Mouse (Mus musculus): ENCODE measurements around the gene Prg2. TPM values are rescaled to one million over a fixed set of nuclear protein-coding genes. Genes with fewer than 3 reads are reported as not detected.

The Prg2 gene
- polyA plus RNA-seq, 1 experiment from 2014 or later = 0.60 TPM

DNA sequence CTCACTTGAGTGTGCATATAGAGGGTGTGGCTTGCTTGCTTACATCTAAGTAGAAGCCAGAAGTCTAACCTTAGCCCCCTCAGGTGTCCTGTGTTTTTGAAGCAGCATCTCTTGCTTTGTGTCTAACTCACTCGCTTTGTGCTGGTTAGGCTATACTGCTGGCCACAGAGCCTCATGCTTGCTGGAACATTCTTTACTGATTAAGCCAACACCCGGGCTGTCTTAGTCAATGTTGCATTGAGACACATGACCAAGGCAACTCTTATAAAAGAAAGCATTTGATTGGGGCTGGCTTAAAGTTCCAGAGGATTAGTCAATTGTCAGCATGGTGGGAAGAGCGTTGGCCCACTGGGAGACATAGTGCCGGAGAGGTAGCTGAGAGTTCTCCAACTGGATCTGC, 38.5 kb upstream of the Prg2 start:
- no peaks in the 10 kb centered on the region for H3K27me3 ChIP-seq
- H3K27ac ChIP-seq = no peak overlapping the region
- H3K9me3 ChIP-seq = 0 out of 2 replicates have a peak, but pooled peaks cover 3% of the 10 kb centered on the region
- H3K4me3 ChIP-seq = no peak overlapping the region
- peaks cover 17% of the 10 kb centered on the region for H3K36me3 ChIP-seq
- H3K9ac ChIP-seq = no peak overlapping the region
- WGBS = 89% methylated on average over 4 of the region's 4 CpGs
- H3K4me1 ChIP-seq = peaks cover 11% of the 10 kb centered on the region
- no peak overlapping the region for H3K4me2 ChIP-seq (replicated peaks)
- ATAC-seq (ENCODE audit: insufficient number of reproducible peaks, insufficient read depth, low FRiP score, low TSS enrichment) = no peak

DNA sequence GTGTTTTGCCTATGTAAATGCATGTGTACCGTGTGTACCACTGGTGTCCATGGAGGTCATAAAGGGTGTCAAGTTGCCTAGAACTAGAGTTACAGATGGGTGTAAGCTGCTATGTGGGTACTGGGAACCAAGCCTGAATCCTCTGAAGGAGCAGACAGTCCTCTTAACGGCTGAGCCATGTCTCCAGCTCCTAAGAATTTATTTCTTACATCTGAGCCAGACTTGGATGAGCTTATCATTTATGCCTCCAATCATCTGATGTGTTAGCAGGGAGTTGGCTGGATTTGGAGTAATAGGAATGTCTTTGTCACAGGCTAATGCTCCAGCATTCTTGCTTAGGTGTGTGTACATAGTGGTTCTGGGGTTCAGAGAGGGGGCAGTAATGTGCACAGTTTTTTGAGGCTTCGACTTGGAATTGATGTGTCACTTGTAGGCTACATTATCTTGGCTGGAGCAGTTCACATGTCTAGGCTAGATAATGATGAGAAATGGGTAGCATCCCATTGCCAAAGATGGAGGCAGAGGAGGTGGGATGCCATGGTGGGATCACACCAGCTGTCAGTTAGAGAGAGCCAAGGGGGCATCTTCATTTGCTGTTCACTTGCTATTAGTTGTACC, 33.0 kb upstream of the Prg2 start:
- WGBS = 93% methylated on average over 3 of the region's 3 CpGs
- Histone ChIP-seq H3K9ac (no peak overlapping the region), H3K4me3 (no peak overlapping the region), H3K27me3 (no peaks in the 10 kb centered on the region), H3K4me2 (replicated peaks) (no peak overlapping the region), H3K4me1 (no peaks in the 10 kb centered on the region), H3K9me3 (no peaks in the 10 kb centered on the region), H3K36me3 (peaks cover 60% of the 10 kb centered on the region), H3K27ac (no peak overlapping the region)
- no peak for ATAC-seq (ENCODE audit: insufficient number of reproducible peaks, insufficient read depth, low FRiP score, low TSS enrichment)

DNA sequence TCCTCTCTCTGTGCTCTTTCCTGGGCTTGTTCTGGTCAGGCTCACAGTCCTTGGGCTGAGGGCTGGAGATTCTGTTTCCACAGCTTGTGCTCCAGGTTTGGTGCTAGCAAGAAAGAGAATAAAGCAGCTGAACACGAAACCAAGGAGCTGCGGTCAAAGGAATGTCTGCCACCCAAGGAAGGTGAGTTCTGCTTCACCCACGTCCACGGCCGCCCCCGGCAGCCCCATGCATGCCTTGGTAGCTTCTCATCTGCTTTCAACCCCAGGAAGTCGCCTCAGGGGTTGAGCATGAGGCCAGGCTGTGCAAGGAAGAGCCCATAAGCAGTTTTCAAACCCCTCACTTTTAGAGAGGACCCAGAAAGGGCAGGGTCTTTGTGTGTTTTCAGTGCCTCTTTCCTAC, 32.0 kb upstream of the Prg2 start:
- Histone ChIP-seq H3K9me3 (no peaks in the 10 kb centered on the region), H3K4me1 (no peaks in the 10 kb centered on the region), H3K27ac (no peak overlapping the region), H3K27me3 (no peaks in the 10 kb centered on the region), H3K9ac (no peak overlapping the region), H3K36me3 (peaks cover 62% of the 10 kb centered on the region), H3K4me3 (no peak overlapping the region), H3K4me2 (replicated peaks) (no peak overlapping the region)
- 87% methylated on average over 7 of the region's 7 CpGs for WGBS
- ATAC-seq (ENCODE audit: insufficient number of reproducible peaks, insufficient read depth, low FRiP score, low TSS enrichment) = no peak

DNA sequence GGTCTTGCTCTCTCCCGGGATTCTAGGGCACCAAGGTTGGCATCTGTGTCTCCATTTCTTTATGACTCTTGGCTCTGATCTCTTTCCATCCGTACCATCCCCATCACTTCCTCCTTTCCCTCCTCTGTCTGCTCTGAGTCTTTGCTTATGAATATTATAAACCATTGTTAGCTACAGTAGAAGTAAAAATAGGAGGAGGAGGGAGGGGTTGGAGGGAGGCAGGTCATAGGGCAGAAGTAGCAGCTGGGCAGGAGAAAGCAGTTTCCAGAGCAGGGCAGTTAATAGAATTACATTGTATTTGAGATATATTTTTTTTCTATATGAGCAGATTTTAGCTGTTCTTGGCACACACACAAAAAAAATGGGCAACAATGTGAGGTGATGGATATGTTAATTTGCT, 31.5 kb upstream of the Prg2 start:
- Histone ChIP-seq H3K9ac (no peak overlapping the region), H3K4me2 (replicated peaks) (no peak overlapping the region), H3K27me3 (no peaks in the 10 kb centered on the region), H3K27ac (no peak overlapping the region), H3K36me3 (peaks cover 66% of the 10 kb centered on the region), H3K9me3 (no peaks in the 10 kb centered on the region), H3K4me3 (no peak overlapping the region), H3K4me1 (no peaks in the 10 kb centered on the region)
- no peak for ATAC-seq (ENCODE audit: insufficient number of reproducible peaks, insufficient read depth, low FRiP score, low TSS enrichment)
- WGBS = 82% methylated on average over 2 of the region's 2 CpGs

DNA sequence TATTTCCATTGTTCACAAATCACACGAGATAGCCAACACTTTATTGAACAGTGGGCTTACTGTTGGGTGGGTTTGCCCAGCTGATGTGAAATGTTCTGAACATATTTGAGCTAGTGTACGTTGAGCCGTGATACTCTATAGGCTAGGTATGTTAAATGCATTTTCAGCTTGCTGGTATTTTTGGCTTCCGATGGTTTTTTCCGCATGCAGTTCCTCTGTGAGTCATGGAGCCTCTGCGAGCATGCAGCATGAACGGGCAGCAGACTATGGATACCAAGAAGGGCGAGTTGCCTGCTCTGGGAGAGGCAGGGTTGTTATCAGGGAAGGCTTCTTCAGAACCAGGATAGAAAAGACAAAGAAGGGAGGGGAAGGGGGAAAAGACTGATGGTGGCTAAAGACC, 29.2 kb upstream of the Prg2 start:
- H3K4me1 ChIP-seq = no peaks in the 10 kb centered on the region
- H3K36me3 ChIP-seq = peaks cover 72% of the 10 kb centered on the region
- no peaks in the 10 kb centered on the region for H3K9me3 ChIP-seq
- H3K9ac ChIP-seq = no peak overlapping the region
- ATAC-seq (ENCODE audit: insufficient number of reproducible peaks, insufficient read depth, low FRiP score, low TSS enrichment) = no peak
- H3K4me2 ChIP-seq (replicated peaks) = no peak overlapping the region
- H3K4me3 ChIP-seq = no peak overlapping the region
- WGBS = 94% methylated on average over 8 of the region's 8 CpGs
- no peaks in the 10 kb centered on the region for H3K27me3 ChIP-seq
- H3K27ac ChIP-seq = no peak overlapping the region

DNA sequence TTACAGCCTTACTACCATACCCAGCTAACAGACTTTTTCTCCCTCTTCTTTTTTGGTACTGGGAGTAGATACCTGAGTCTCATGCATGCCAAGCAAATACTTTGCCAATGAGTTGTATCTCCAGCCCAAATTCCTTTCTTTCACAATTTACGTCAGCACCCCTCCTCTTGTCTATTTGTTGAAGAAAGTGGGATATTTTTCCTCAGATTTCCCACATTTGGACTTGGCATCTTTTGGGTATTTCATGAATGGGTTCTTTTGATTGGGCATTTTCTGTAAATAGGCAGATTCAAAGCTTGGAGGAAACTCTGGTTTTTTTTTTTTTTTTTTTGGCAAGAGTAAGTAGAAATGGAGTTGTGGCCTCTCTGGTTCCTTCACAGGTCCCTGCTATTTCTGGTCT, 28.0 kb upstream of the Prg2 start:
- no peak overlapping the region for H3K4me3 ChIP-seq
- no peak overlapping the region for H3K9ac ChIP-seq
- H3K9me3 ChIP-seq = no peaks in the 10 kb centered on the region
- H3K4me2 ChIP-seq (replicated peaks) = no peak overlapping the region
- ATAC-seq (ENCODE audit: insufficient number of reproducible peaks, insufficient read depth, low FRiP score, low TSS enrichment) = no peak
- peaks cover 70% of the 10 kb centered on the region for H3K36me3 ChIP-seq
- 95% methylated on average over 1 of the region's 1 CpGs for WGBS
- no peaks in the 10 kb centered on the region for H3K27me3 ChIP-seq
- H3K27ac ChIP-seq = no peak overlapping the region
- H3K4me1 ChIP-seq = no peaks in the 10 kb centered on the region

DNA sequence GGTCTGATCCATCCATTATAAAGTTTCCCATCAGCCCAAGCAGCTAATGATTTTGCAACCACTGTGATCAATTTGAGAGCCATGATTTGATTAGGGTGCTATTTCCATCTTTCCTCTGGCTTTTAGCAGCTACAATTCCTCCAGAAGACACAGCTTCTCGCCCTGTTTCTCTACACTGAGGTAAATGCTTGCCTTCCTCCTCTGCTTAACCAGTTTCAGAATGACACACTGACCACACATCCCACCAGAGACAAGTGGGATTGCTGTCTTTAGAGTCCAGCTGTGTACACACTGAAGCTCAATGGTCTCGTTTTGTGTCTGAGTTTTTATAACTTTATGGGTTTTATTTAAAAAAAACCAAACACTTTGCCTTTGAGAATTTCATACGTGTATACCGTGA, 27.6 kb upstream of the Prg2 start:
- Histone ChIP-seq H3K9me3 (no peaks in the 10 kb centered on the region), H3K4me2 (replicated peaks) (no peak overlapping the region), H3K4me3 (no peak overlapping the region), H3K27ac (no peak overlapping the region), H3K9ac (no peak overlapping the region), H3K27me3 (no peaks in the 10 kb centered on the region), H3K4me1 (no peaks in the 10 kb centered on the region), H3K36me3 (peaks cover 66% of the 10 kb centered on the region)
- 80% methylated on average over 4 of the region's 4 CpGs for WGBS
- no peak for ATAC-seq (ENCODE audit: insufficient number of reproducible peaks, insufficient read depth, low FRiP score, low TSS enrichment)

DNA sequence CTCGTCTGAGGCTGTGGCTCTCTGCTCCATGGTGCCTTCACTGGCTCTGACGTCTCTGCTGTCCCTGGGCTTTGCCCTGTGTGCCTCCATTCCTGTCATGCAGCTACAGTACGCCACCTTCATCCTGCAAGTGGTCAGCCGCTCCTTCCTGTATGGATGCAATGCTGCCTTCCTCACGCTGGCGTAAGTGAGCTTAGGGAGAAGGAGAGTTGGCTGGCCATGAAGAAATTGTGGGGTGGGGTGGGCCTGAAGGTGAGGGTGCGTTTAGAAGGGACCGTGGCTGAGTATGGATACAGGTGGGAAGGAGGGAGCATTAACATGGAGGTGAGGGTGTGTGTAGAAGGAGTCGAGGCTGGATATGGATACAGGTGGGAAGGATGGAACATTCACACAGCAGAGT, 24.8 kb upstream of the Prg2 start:
- Histone ChIP-seq H3K4me3 (no peak overlapping the region), H3K27me3 (no peaks in the 10 kb centered on the region), H3K4me2 (replicated peaks) (no peak overlapping the region), H3K9ac (no peak overlapping the region), H3K9me3 (no peaks in the 10 kb centered on the region), H3K36me3 (peaks cover 54% of the 10 kb centered on the region), H3K27ac (no peak overlapping the region), H3K4me1 (no peaks in the 10 kb centered on the region)
- WGBS = 89% methylated on average over 9 of the region's 9 CpGs
- no peak for ATAC-seq (ENCODE audit: insufficient number of reproducible peaks, insufficient read depth, low FRiP score, low TSS enrichment)

DNA sequence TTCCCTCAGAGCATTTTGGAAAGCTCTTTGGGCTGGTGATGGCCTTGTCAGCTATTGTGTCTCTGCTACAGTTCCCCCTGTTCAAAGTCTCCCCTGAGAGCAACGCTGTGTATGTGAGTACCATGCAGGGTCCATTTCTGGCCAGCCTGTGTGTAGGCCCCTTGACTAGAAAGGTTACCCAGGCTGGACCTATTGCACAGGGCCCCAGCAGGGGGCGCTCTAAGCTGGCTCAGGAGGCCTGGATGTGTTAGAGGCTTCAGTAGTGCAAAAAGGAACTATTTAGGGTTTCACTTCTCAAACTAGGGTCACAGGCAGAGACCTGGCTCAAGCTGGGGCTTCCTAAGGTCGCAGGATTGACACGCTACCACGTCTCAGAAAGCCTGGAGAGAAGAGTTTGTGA, 24.0 kb upstream of the Prg2 start:
- no peaks in the 10 kb centered on the region for H3K4me1 ChIP-seq
- H3K36me3 ChIP-seq = peaks cover 46% of the 10 kb centered on the region
- 58% methylated on average over 5 of the region's 5 CpGs for WGBS
- H3K27me3 ChIP-seq = no peaks in the 10 kb centered on the region
- no peak overlapping the region for H3K9ac ChIP-seq
- ATAC-seq (ENCODE audit: insufficient number of reproducible peaks, insufficient read depth, low FRiP score, low TSS enrichment) = no peak
- H3K4me3 ChIP-seq = no peak overlapping the region
- no peaks in the 10 kb centered on the region for H3K9me3 ChIP-seq
- H3K4me2 ChIP-seq (replicated peaks) = no peak overlapping the region
- no peak overlapping the region for H3K27ac ChIP-seq

DNA sequence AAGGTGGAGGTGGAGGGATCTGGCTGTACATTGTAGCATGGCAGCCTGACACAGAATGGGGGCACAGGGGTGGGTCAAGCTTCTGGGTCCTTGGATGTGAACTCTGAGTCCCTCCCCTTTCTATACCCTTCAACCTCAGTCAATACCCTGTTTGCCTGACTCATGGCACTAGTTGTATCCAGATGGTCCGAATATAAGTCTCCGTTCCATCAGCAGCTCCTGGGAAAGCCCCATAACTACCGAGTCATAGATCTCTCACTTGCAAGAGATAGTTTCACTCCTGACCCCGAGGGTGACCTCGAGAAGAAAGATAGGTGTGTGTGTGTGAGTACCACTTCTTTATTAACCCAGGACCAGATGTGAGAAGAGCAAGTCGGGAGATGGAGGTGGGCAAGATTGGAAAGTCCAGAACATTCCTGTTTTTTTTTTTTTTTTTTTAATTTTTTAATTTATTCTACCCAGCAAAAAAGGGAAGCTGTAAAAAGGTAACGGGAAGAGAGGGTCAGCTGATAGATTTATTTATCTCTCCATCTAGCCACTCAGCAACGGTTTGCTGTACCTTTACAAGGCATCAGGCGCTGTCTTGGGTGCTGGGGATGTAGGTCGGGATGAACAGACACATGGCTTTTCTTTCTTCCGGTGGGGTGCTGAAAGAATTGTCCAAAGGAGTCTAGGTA, 21.5 kb upstream of the Prg2 start:
- no peaks in the 10 kb centered on the region for H3K4me1 ChIP-seq
- H3K27me3 ChIP-seq = no peaks in the 10 kb centered on the region
- H3K4me3 ChIP-seq = no peak overlapping the region
- no peak overlapping the region for H3K4me2 ChIP-seq (replicated peaks)
- H3K9ac ChIP-seq = no peak overlapping the region
- 91% methylated on average over 11 of the region's 11 CpGs for WGBS
- peaks cover 34% of the 10 kb centered on the region for H3K36me3 ChIP-seq
- H3K27ac ChIP-seq = no peak overlapping the region
- no peaks in the 10 kb centered on the region for H3K9me3 ChIP-seq
- ATAC-seq (ENCODE audit: insufficient number of reproducible peaks, insufficient read depth, low FRiP score, low TSS enrichment) = no peak

DNA sequence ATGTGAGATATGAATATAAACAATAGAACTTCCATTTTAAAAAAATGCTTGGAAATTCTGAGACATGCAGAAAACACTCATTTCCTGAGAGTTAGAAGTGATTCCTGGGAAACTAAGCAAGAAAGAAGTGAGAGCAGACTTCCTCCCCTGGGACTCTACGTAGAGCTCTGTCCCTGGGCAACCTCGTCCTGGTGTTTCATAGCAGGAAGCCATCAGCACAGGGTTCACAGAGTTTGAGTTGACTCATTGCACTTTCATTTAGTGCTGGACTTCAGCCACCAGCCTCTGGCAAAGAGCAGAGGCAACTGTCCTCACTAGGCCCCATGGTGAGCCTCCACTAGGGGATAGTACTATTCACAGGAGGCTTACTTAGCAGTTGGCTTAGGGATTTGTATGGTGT, 19.0 kb upstream of the Prg2 start:
- Histone ChIP-seq H3K9ac (no peak overlapping the region), H3K4me3 (no peak overlapping the region), H3K36me3 (peaks cover 21% of the 10 kb centered on the region), H3K4me2 (replicated peaks) (no peak overlapping the region), H3K27ac (no peak overlapping the region), H3K9me3 (no peaks in the 10 kb centered on the region), H3K27me3 (no peaks in the 10 kb centered on the region), H3K4me1 (no peaks in the 10 kb centered on the region)
- WGBS = 68% methylated on average over 2 of the region's 2 CpGs
- no peak for ATAC-seq (ENCODE audit: insufficient number of reproducible peaks, insufficient read depth, low FRiP score, low TSS enrichment)

DNA sequence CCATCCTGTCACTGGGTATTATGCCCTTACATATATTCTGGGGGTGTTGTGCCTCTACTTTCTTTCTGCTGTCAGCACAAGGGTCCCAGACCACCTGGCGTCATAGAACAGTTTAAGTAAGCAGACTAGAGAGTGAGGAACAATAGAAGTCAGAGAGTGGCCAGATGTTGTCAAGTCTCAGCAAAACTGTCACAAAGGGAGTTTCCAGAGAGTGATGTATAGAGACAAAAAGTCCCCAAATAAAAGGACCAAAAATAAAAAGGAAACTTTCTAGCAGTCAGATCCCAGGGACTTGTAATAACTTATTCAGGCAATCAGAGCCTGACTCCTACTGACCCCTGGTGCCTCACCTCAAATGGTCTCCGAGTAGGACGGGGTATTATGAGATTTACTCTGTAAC, 18.4 kb upstream of the Prg2 start:
- Histone ChIP-seq H3K4me1 (no peaks in the 10 kb centered on the region), H3K9ac (no peak overlapping the region), H3K27ac (no peak overlapping the region), H3K9me3 (no peaks in the 10 kb centered on the region), H3K36me3 (0 out of 2 replicates have a peak, but pooled peaks cover 16% of the 10 kb centered on the region), H3K27me3 (no peaks in the 10 kb centered on the region), H3K4me3 (no peak overlapping the region), H3K4me2 (replicated peaks) (no peak overlapping the region)
- 86% methylated on average over 3 of the region's 3 CpGs for WGBS
- no peak for ATAC-seq (ENCODE audit: insufficient number of reproducible peaks, insufficient read depth, low FRiP score, low TSS enrichment)
